Mouse (Mus musculus): Measurements from ENCODE around the gene Ppp1r12c.

DNA sequence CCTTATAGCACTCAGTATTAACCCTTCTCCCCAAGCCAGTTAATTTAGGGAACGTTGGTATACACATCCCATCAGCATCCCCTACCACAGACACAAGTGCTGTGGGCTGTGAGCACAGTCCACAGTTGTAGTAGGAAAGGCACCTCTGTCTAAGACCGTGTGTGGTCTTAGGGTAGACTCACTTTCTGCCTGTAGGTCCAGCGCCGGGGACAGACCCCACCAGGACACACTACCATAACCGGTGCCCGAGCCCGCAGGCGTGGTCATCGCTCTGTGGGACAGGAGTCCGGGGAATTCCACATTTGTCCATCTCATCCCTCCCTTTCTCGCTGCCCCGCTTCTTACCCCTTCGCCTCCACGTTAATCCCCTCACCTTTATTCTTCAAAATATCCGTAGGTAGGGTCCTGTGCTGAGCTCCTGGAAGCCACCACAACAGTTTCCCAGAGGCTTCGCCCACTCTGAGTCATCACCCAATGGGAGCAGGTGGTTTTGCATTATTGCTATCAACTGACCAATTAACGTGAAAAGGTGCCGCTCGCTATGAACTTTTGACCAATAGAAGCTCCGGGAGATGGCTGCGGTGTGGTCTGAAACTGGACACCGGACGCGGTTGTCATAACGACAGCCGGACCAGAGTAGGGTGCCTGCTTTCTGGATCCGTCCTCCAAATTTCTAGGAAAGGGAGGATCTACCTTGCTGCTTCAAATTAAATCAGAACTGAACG lies 30.7 kb upstream of the Ppp1r12c start, which contains the start of gene Dnaaf3:
- TF ChIP-seq MAX (IDR thresholded peaks at IDR 0.05; ENCODE audit: low read length), result no peak
- no peak for TF ChIP-seq MAZ (IDR thresholded peaks at IDR 0.05; ENCODE audit: low read depth, low read length)
- no peak for TF ChIP-seq CHD2 (IDR thresholded peaks at IDR 0.05; ENCODE audit: low read length)
- no peak for TF ChIP-seq HCFC1 (IDR thresholded peaks at IDR 0.05; ENCODE audit: low read depth, low read length)
- TF ChIP-seq ZNF384 (IDR thresholded peaks at IDR 0.05; ENCODE audit: low read depth, low read length), result no peak
- TF ChIP-seq UBTF (IDR thresholded peaks at IDR 0.05; ENCODE audit: borderline replicate concordance, insufficient read depth, low read depth, low read length), result no peak
- TF ChIP-seq EP300 (IDR thresholded peaks at IDR 0.05; ENCODE audit: low read depth in 1 of 2, low read length in 2 of 2), result no peak
- no peak for TF ChIP-seq POLR2A (IDR thresholded peaks at IDR 0.05; ENCODE audit: control insufficient read depth in 1 of 2, insufficient read depth in 1 of 2, low read depth in 1 of 2, low read length in 2 of 2, poor library complexity in 1 of 2)
- no peak for TF ChIP-seq CTCF (IDR thresholded peaks at IDR 0.05 in 2 of 3, conservative IDR thresholded peaks at IDR 0.05 in 1 of 3; ENCODE audit: control insufficient read depth in 1 of 3, insufficient read depth in 1 of 3, low read depth in 2 of 3, low read length in 3 of 3, poor library complexity in 1 of 3, severe bottlenecking in 1 of 3)
- no peak for TF ChIP-seq ETS1 (IDR thresholded peaks at IDR 0.05; ENCODE audit: low read depth, low read length)
- no peak for TF ChIP-seq KAT2A (conservative IDR thresholded peaks at IDR 0.05; ENCODE audit: low read depth, low read length)
- no peak for TF ChIP-seq GATA1 (IDR thresholded peaks at IDR 0.05; ENCODE audit: low read depth, low read length)
- TF ChIP-seq NRF1 (IDR thresholded peaks at IDR 0.05; ENCODE audit: insufficient read depth, low read depth, low read length, poor library complexity, severe bottlenecking), result no peak

Data from MEL (cell line).